Mouse (Mus musculus): ENCODE measurements around the gene Afg1l.
A peak's percentile ranks its signal among the peaks of the same experiment; 100 is the strongest.

The Afg1l gene

DNA sequence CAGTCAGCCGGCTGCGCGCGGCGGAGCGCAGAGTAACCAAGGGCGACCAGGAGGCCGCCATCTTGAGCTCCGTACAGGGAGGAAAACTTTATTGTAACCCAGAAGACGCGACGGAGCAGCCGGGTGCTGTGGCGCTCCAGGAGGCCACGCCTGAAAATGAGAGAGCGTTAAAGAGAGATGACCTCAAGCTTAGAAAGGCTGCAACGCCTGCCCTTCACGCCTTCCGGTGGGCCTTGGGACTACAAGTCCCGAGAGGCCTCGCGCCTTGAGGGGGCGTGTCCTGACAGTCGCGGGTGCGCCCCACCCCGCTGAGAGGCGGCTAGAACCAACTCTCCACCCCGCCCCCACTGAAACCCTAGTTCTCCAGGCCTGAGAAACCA, at the start of gene Afg1l:
Gene Afg1l (minus strand): TSS at position 225 of the 380 bp plus-strand sequence.
- DNase-seq: peak; percentile 95 to 96

- no peak for DNase-seq
Observed at GRCm38 (mm10) chr10:42525682-42526081, 47.3 kb upstream of the Afg1l start.

DNA sequence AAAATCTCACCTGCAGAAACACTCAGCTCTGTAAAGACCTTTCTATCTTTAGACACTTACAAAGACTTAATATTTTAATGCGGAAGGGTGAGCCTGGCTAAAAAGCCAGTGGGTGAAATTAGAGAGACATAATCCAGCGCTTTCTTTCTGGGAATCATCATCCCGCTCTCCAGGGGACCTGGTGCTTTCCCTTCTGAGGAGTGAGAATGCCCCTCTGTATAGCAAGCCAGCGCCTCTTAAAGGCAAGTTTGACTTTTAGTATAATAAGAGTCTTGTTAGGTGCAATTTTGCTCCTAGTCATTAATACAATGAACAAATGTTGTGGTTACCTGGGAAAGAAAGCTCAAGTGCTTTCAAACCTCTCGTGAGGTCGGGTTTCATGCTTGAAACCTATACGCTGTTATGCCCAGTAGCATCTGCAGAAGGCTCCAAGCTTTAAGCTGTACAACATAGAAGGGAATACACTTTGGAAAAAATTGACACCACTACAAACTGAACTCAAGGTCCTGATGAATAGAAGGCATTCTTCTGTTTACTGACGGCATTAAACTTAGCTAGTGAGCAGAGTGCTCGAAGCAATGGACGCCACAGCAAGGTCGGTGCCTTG, 45.3 kb upstream of the Afg1l start:
- no peak for DNase-seq

DNA sequence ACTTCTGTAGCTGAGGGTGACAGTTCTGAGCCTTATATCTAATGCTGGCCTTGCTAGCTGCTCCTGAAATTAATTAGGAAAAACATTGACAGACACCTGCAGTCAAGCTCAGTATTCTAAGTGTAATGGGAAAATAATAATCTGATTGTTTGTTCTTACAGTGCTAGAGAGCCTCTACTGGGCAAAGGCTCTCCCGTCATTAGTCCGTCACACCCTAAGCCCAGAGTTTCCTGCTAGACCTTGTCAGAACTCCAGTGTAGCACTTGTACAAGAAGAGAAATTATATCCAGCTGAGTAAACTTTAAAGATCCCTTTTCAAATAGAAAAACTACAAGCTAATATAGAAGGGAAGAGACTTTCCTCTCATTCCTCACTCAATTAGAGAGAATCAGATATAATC, 44.5 kb upstream of the Afg1l start:
- no peak for DNase-seq

GRCm38 (mm10) chr10:42521315-42521981, 43.1 kb upstream of the Afg1l start:
- no peak for DNase-seq

GRCm38 (mm10) chr10:42518363-42518762, 40.0 kb upstream of the Afg1l start:
- no peak for DNase-seq

- no peak for DNase-seq
Observed at GRCm38 (mm10) chr10:42514125-42514524, 35.8 kb upstream of the Afg1l start.

DNA sequence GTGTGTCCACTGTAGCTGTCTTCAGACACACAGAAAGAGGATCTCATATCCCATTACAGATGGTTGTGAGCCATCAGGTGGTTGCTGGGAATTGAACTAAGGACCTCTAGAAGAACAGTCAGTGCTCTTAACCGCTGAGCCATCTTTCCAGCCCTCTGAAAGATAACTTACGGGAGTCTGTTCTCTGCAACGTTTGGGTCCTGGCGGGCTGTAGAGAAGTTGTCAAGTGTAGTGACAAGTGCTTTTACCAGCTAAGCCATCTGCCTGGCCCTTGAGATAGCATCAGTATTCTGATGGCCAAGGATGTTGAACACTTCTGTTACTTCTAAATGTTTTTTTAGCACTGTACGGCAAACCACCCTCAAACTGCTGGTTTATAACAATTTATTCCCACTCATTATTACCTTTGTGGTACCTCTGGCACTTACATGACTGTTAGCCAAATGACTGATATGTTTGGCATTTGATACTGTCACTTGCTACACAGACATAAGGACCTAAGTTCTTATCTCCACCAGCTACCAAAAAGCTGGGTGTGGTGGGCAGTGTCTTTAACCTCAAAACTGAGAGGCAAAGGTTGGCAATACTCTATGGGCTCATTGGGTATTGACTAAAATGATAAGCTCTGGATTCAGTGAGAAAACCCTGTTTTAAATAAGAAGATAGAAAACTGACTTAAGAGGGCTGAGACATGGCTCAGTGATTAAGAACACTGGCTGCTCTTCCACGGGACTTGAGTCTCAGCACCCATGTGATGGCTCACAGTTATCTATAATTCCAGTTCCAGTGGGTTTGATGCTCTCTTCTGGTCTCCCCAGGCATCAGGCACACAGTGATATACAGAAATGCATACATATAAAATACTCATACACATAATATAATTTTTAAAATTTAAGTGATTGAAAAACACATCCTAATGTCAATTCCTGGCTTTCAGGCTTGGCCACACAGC, 33.1 kb upstream of the Afg1l start:
- DNase-seq: no peak

DNA sequence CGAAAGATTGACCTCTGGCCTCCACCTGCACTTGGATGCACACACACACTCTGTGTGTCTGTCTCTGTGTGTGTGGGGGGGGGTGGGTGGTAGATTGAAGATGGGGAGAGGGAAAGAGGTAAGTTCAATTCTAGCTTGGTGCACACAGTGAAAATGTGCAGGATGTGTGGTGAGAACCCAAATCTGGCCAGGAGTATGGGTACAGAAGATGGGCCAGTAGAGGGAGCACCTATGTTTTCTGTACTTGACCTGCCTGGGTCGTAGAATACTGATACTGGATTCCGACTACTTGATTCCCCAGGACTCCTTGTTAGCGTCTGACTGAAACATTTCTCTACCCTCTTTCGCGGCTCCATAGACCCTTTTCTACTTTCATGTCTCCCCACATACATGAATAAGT, 31.8 kb upstream of the Afg1l start:
- DNase-seq: no peak

GRCm38 (mm10) chr10:42504096-42504710, 25.8 kb upstream of the Afg1l start:
- DNase-seq: no peak

GRCm38 (mm10) chr10:42502349-42503111, 24.2 kb upstream of the Afg1l start:
- peak; percentile 16 to 27 for DNase-seq

- peak; percentile 93 to 96 for DNase-seq
Observed at GRCm38 (mm10) chr10:42501775-42502348, 23.5 kb upstream of the Afg1l start, which contains the start of gene Snx3. TSS of gene Snx3 (plus strand) at chr10:42502030.

- DNase-seq: no peak
Observed at GRCm38 (mm10) chr10:42501161-42501560, 22.8 kb upstream of the Afg1l start.

DNA sequence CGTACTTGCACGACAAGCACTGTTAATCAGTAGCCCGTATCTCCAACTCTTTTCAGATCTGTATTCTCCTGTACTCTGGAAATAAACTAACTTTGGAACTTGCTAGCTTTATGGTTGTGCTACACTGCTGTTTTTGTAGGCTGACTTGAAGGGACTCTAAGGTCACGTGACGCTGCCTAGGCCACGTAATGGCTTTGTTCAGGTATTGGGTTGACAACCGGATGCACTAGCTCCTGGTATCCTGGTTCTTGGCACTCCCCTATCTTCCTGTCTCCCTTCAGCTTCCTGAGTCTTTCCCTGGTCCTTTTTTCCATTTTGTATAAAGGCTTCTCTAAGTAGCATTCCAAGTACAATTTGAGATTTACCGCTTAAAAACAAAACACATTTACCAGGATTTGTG, 22.2 kb upstream of the Afg1l start:
- no peak for DNase-seq

GRCm38 (mm10) chr10:42493000-42493399, 14.6 kb upstream of the Afg1l start:
- no peak for DNase-seq

- no peak for DNase-seq
Observed at GRCm38 (mm10) chr10:42492027-42492771, 13.8 kb upstream of the Afg1l start.

DNA sequence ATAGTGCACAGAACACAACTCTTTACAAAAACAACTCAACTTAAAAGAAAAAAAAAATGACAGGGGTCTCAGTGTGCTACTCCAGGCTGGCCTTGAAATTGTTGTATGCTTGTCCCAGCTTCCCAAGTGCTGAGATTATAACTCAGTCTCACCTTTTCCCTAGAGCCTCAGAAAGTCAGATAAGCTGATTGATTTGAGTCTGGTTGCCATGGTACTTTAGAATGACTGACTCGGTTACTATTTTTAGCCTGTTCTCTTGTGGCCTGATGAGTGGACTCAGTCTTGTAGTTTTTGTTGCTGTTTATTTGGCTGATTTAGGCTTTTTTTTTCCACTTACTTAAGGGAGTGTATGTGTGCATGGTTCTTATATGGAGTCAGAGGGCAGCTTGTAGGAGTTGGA, 12.8 kb upstream of the Afg1l start:
- no peak for DNase-seq

GRCm38 (mm10) chr10:42488606-42489296, 10.4 kb upstream of the Afg1l start:
- DNase-seq: no peak

GRCm38 (mm10) chr10:42480719-42481118, 2.4 kb upstream of the Afg1l start:
- no peak for DNase-seq

DNA sequence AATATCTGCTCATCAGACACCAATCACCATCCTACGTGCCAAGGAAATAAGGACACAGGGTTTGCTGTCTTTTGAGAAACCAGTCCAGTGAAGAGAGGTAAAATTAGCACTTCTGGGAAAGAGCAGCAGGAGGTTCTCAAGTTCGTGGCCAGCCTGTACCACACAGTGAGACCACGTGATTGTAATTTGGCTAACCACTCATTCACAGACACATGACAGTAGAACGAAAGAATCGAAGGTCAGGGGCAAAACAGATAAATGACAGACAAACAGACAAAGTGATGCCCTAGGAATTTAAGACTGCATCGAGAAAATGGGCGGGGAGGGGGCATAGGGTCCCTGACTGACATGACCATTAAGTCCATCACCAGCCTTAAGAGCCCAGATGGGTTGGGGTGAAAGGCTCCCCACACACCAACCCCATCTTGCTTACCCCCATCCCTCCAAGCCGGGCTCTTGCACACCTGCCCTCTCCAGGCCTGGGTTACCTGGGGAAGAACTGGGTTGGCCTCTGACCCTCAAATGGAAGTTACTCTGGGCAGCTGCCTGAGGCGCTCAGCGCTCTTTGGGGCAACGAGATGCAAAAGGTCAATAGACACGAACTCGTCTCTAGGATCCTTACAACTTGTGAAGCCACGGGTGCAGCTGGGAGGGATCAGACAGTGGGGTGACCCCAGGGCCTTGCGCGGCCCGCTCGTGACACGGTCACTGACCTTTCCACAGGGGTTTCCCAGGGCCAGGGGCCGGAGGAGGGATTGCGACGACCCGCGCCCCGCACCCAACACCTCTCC, 620 bp downstream of the Afg1l start:
- no peak for DNase-seq
